Mouse (Mus musculus) megakaryocyte progenitor cell, adult 5-6 weeks (primary cell): ENCODE measurements at regions not wholly inside any gene's neighbourhood (a gene's known extent, or its start where the extent isn't known, plus 50 kb on each side); places are given as distances from the start of the nearest gene placed in this dataset.

Experiments
- ATAC-seq: replicated peaks from 2 replicates; pipeline ENCODE4 v1.8.0; 2016; ENCODE audit warnings: mild to moderate bottlenecking, moderate TSS enrichment, inconsistent platforms; ENCODE audit not compliant: poor library complexity

GRCm38 (mm10) chr9:41768316-41768715 is 355.8 kb downstream of the Sorl1 start:
- no peak for ATAC-seq

DNA sequence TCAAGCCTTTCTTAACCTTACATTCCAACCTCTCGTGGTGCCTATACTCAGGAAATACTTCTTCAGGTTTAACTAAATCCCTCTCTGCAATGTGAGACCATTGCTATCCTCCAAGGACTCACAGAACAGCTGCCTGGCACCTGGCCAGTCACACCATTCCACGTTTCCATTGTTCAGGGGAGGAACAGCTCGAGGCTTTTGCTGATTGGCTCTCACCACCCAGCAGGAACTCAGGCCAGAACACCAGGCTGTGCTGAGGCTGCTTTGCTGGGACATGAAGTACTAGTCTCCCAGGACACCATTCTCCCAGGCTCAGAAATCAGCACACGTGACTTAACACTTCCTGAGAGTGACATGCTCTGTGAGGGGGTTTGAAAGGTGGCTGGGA is 357.6 kb downstream of the Sorl1 start:
- ATAC-seq, result no peak

DNA sequence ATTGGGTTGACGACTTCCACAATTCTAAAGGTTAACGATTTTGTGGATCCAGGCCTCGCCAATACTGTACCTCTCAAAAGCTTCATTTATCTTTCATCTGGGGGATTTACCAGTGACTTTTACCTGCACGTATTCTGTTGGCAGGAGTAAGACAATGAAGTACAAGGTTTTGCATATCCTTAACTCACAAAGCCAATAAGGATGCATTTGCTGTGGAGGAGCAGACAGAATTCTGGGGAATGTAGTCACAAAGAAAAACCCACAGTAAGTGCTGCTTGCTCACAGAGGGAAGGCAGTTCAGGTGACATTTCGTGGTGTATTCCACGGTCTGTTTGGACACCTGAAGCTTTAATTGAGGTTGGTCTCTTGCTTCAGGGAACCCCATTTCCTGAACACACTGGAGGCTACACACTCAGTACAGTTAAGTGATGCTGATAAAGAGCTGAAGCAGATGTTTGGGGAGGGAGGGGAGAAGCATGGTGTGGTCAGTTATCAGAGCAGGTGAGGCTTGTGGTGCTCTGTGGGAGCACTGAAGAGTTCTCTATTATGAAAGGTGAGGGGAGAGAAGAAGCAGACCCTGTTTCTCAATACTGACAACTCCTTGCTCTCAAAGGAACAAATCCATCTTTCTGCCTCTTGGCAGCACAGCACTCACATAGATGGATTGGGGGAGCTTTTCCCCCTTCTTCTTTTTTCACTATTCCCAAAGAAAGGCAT is 358.1 kb downstream of the Sorl1 start:
- ATAC-seq, result no peak

- no peak for ATAC-seq
Measured at GRCm38 (mm10) chr9:41761050-41761576, 363.0 kb downstream of the Sorl1 start.

DNA sequence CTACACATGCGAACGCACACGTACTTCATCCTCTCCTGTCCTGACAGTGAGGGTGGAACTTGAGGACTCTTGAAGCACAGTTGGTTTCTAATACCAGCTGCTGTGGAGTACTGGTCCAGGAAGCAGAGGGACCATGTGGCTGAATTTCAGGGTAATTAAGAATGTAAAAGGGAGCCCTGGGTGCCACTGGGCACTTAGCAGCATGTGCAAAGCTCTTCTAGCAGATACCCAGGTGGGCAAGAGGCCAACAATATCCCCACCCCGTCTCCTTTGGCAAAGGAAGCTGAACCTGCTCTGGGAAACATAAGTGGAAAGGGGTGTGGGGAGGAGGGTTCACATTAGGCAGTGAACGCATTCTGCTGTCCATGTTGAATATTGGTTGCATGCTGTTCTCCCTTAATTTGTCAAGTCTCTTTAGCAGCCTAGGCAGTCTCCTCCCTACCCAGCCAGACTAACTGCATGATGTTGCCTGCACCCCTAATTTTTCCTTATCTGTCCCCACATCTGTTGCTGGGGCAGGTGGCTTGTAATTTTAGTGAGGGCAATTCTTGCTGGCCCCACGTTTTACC is 369.6 kb downstream of the Sorl1 start:
- no peak for ATAC-seq

DNA sequence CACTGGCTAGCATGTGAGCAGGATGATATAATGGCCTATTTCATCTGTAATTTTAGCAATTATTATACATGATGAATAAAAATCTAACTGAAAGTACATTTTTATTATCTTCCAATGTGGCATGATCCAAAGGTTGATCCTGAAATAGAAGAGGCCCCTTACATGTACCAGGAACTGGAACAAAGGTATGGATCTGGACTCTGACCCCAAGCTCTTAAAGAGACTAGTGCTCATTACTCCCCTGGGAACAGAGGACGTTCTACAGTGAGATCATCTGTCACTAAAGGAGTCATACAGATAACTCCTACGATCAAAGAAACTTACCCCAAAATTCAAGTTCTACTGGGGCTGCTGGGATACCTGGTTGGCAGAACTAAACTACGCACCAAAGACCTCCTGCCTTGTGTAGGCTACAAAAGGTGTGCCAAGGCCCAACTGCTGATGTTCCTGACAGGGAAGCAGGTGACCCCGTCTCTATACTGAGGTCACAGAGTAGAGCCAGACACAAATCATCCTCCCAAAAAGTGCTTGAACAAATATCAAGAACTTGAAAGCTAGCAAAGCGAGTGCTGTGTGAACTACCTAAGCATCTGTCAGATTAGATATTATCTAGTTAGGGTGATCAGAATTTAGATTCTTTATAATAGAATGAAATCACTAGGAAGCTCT is 378.0 kb downstream of the Sorl1 start:
- no peak for ATAC-seq

DNA sequence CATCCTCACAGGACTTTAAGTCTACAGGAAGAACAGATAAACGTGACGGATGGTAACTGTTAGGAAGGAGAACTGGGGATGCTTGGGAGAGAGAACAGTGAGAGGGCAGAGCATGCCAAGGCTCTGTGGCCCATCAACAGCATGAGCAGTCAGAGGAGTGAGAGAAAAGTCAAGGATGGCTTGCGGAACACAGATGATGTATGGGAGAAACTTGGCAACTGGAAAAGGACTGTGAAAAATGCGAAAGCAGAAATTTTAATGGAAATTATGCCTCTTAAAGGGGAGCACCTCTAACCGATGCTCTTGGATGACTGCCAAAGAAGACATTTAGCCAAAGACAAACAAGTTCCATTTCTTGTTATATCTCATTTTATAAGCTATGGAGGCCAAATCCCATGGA is 382.6 kb downstream of the Sorl1 start:
- no peak for ATAC-seq

GRCm38 (mm10) chr9:41740536-41740935 is 383.6 kb downstream of the Sorl1 start:
- ATAC-seq, result no peak

DNA sequence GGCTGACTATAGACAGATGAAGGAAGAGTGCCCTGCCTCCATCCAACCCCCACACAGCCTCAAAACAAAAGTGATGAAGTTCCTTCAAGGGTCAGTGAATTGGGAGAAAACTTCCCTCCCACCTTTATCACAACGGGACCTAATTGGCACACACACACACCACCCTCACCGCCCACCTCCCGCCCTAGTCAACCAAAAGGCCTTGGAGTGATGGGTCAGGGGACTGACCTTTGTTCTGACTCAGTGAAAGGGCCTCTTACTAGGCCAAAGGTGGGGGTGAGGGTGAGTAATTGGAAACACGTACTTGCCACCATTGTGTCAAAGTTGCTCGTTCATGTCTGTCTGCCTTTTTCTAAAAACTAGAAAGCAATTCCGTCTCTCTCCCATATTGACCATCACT is 386.4 kb downstream of the Sorl1 start:
- ATAC-seq, result no peak

DNA sequence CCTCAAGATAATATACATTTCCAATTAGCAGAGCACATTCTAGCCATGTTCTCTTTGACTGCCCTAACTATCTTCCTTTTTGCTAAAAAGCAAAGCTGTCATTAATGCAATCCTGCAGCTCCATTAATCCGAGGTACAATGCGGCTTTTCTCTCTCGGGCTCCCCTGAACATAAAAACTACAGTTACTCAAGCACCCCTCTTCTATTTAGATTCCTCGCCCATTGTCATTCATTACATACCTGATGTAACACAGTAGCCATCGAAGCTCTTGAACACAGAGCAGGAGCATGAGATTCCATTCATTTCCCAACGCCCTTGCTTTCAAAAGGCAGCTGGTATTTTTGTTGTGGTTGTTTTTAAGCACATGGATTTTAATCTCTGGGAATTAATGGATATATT is 387.2 kb downstream of the Sorl1 start:
- no peak for ATAC-seq

DNA sequence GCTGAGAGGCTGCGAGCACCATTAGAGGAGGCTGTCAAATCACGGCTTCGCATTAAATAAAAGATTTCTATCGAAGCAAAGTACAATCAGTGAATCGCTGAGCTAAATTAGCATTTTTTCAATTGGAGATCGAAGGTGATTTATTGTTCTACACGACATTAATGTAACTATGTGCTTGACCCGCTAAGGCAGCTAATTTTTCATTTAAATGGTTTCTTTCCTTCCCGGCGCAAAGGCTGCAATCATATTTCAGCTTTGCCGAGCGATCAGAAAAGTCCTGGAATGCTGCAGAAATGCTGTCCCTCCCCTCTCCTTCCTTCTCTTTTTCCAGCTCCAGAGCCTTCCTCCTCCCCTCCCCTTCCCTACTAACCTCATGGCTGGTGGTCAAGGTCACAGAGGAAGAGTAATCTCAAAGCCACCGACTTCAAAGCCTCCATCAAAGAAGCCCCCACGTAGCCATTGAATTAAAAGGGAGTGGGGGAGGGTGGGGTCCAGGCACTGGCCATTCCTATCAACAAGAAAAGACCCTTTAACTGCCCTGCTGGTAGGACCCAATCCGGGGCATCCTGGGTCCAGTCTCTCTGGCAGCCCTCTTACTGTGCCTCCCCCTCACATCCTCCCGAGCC is 387.8 kb downstream of the Sorl1 start:
- ATAC-seq, result no peak

- ATAC-seq, result no peak
Measured at GRCm38 (mm10) chr9:41735448-41736233, 388.5 kb downstream of the Sorl1 start.

DNA sequence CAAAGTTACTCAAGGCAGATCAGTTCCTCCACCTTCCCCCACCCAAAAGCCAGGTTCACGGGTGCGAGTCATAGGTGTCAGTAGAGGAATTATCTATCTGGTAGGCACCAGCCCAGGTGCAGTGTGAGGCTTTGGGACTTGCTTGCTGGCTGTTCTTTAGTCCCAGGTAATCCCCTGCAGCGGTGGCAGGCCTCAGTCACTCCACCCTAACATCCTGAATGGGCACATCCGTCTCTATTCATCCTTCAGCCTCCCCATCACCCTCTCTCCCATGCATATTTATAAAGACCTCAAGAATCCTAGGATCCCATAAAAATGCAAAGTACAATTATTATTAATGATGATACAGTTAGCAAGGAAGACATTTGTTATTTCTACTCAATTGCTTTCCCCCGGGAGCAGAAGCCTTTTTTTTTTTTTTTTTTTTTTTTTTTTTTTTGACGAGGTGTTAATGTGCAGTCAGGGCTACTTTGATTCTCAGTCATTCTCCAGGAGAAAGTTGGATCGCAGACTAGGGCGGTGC is 389.1 kb downstream of the Sorl1 start:
- ATAC-seq, result no peak

DNA sequence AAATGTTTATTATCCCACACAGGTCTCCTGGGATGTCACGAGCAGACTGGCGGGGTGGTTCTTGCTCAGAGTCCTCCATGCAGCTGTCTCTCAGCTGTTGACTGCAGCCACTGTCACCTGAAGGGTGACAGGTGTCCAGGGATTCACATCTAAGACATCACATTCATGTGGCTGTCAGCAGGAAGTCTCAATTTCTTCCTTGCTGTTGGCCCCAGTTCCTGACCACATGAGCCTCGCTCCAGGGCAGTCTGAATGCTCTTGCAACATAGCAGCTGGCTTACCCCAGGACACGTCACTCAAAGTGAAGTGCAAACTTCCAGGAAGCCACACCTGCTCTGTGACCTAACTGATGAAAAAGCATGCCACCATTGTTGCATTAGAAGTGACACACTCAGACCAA is 402.5 kb downstream of the Sorl1 start:
- no peak for ATAC-seq

DNA sequence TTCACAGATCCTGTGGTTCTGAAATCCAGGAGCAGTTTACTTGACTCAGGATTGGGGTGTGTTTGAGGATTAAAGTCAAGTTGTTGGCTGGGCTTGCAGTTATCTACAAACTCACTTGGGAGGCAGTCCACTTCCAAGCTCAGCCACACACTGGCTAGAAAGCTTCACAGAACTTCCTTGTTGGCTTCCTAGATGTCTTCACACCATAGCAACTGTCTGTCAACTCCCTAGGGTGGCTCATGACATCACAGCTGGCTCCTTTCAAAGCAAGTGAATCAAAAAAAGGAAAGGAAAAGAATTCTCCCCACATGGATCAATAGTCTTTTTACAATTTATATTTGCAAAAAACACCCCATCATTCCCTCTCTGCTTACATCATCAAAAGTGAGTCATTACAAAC is 408.9 kb downstream of the Sorl1 start:
- ATAC-seq, result no peak

- ATAC-seq, result no peak
Measured at GRCm38 (mm10) chr9:41705972-41706371, 418.1 kb downstream of the Sorl1 start.

GRCm38 (mm10) chr9:41705461-41705903 is 418.6 kb downstream of the Sorl1 start:
- ATAC-seq, result no peak

- ATAC-seq, result no peak
Measured at GRCm38 (mm10) chr9:41703091-41703490, 421.0 kb downstream of the Sorl1 start.

- no peak for ATAC-seq
Measured at GRCm38 (mm10) chr9:41700683-41701082, 423.4 kb downstream of the Sorl1 start.

DNA sequence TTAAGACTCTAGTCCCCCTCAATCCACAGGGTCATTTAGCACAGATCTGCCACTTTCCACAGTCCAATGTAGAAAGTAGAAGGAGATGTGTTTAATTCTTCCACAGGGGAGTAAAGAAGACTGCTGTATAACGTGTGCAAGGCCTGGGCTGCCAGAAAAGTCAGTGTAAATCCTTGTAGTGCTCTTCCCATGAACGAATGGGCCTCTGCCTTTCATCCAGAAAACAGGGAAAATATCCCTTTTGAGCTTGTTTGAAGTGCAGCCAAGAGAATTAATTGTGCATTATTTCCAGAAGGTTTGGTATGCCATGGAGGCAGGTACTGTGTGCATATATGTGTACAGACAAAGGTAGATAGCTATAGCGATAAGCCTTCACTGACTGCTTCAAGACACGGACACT is 425.1 kb downstream of the Sorl1 start:
- no peak for ATAC-seq
